Mouse (Mus musculus): ENCODE measurements around the gene Smoc2. TPM values are rescaled to one million over a fixed set of nuclear protein-coding genes. Genes with fewer than 3 reads are reported as not detected.

The Smoc2 gene
- polyA plus RNA-seq, 1 experiment from 2014 or later = 40.0 TPM

GRCm38 (mm10) chr17:14250401-14250800, 28.9 kb upstream of the Smoc2 start:
- no peak overlapping the region for H3K4me2 ChIP-seq (ENCODE audit: low read depth, low read length)
- H3K27ac ChIP-seq (ENCODE audit: low read depth) = no peak overlapping the region
- 72% methylated on average over 8 of the region's 8 CpGs for WGBS (ENCODE audit: insufficient replicate concordance)

GRCm38 (mm10) chr17:14252456-14252855, 26.9 kb upstream of the Smoc2 start:
- TF ChIP-seq CTCF (IDR thresholded peaks at IDR 0.05; ENCODE audit: low read depth) = no peak
- no peak for TF ChIP-seq EP300 (IDR thresholded peaks at IDR 0.05; ENCODE audit: low read depth)

More at GRCm38 (mm10) chr17:14250401-14250800, 28.9 kb upstream of the Smoc2 start:
- Histone ChIP-seq H3K9me3 (ENCODE audit: low read length) (no peaks in the 10 kb centered on the region), H3K4me1 (ENCODE audit: insufficient read depth) (no peaks in the 10 kb centered on the region), H3K4me3 (ENCODE audit: low read depth, low read length) (no peak overlapping the region), H3K27me3 (ENCODE audit: insufficient read depth, low read length) (no peaks in the 10 kb centered on the region), H3K36me3 (replicated peaks; ENCODE audit: insufficient read depth, low read length) (no peaks in the 10 kb centered on the region), H3K9ac (replicated peaks) (no peak overlapping the region)
- DNase-seq (no peak), ATAC-seq (no peak)
- no peak for TF ChIP-seq EP300 (IDR thresholded peaks at IDR 0.05; ENCODE audit: low read depth)
- TF ChIP-seq CTCF (IDR thresholded peaks at IDR 0.05; ENCODE audit: low read depth) = no peak

GRCm38 (mm10) chr17:14254616-14255015, 24.7 kb upstream of the Smoc2 start:
- DNase-seq = no peak
- H3K4me1 ChIP-seq (ENCODE audit: insufficient read depth) = no peaks in the 10 kb centered on the region
- H3K4me3 ChIP-seq (ENCODE audit: low read depth, low read length) = no peak overlapping the region
- no peak overlapping the region for H3K4me2 ChIP-seq (ENCODE audit: low read depth, low read length)
- WGBS (ENCODE audit: insufficient replicate concordance) = 67% methylated on average over 5 of the region's 5 CpGs
- no peaks in the 10 kb centered on the region for H3K27me3 ChIP-seq (ENCODE audit: insufficient read depth, low read length)
- no peak for ATAC-seq
- H3K9ac ChIP-seq (replicated peaks) = no peak overlapping the region
- H3K27ac ChIP-seq (ENCODE audit: low read depth) = no peak overlapping the region
- no peak for TF ChIP-seq EP300 (IDR thresholded peaks at IDR 0.05; ENCODE audit: low read depth)
- no peak for TF ChIP-seq CTCF (IDR thresholded peaks at IDR 0.05; ENCODE audit: low read depth)
- H3K36me3 ChIP-seq (replicated peaks; ENCODE audit: insufficient read depth, low read length) = no peaks in the 10 kb centered on the region
- no peaks in the 10 kb centered on the region for H3K9me3 ChIP-seq (ENCODE audit: low read length)

More at GRCm38 (mm10) chr17:14252456-14252855, 26.9 kb upstream of the Smoc2 start:
- no peak overlapping the region for H3K27ac ChIP-seq (ENCODE audit: low read depth)
- no peak overlapping the region for H3K9ac ChIP-seq (replicated peaks)
- no peak overlapping the region for H3K4me2 ChIP-seq (ENCODE audit: low read depth, low read length)
- no peak for DNase-seq
- no peaks in the 10 kb centered on the region for H3K27me3 ChIP-seq (ENCODE audit: insufficient read depth, low read length)
- no peak for ATAC-seq
- no peaks in the 10 kb centered on the region for H3K4me1 ChIP-seq (ENCODE audit: insufficient read depth)
- H3K36me3 ChIP-seq (replicated peaks; ENCODE audit: insufficient read depth, low read length) = no peaks in the 10 kb centered on the region
- WGBS (ENCODE audit: insufficient replicate concordance) = 48% methylated on average over 7 of the region's 7 CpGs
- no peaks in the 10 kb centered on the region for H3K9me3 ChIP-seq (ENCODE audit: low read length)
- H3K4me3 ChIP-seq (ENCODE audit: low read depth, low read length) = no peak overlapping the region

GRCm38 (mm10) chr17:14257799-14258520, 21.3 kb upstream of the Smoc2 start:
- Histone ChIP-seq H3K4me2 (ENCODE audit: low read depth, low read length) (no peak overlapping the region), H3K9ac (replicated peaks) (no peak overlapping the region), H3K9me3 (ENCODE audit: low read length) (no peaks in the 10 kb centered on the region), H3K27ac (ENCODE audit: low read depth) (no peak overlapping the region), H3K4me3 (ENCODE audit: low read depth, low read length) (no peak overlapping the region), H3K27me3 (ENCODE audit: insufficient read depth, low read length) (no peaks in the 10 kb centered on the region), H3K4me1 (ENCODE audit: insufficient read depth) (no peaks in the 10 kb centered on the region), H3K36me3 (replicated peaks; ENCODE audit: insufficient read depth, low read length) (no peaks in the 10 kb centered on the region)
- no peak for TF ChIP-seq CTCF (IDR thresholded peaks at IDR 0.05; ENCODE audit: low read depth)
- TF ChIP-seq EP300 (IDR thresholded peaks at IDR 0.05; ENCODE audit: low read depth) = no peak
- DNase-seq (no peak), ATAC-seq (peak; percentile 69)
- 57% methylated on average over 7 of the region's 7 CpGs for WGBS (ENCODE audit: insufficient replicate concordance)

- H3K4me3 ChIP-seq (ENCODE audit: low read depth, low read length) = no peak overlapping the region
- DNase-seq = no peak
- no peak for ATAC-seq
- H3K4me1 ChIP-seq (ENCODE audit: insufficient read depth) = no peaks in the 10 kb centered on the region; the same call in 1 of the 2 replicates
- H3K27me3 ChIP-seq (ENCODE audit: insufficient read depth, low read length) = no peaks in the 10 kb centered on the region
- no peak overlapping the region for H3K9ac ChIP-seq (replicated peaks)
- no peaks in the 10 kb centered on the region for H3K36me3 ChIP-seq (replicated peaks; ENCODE audit: insufficient read depth, low read length)
- H3K9me3 ChIP-seq (ENCODE audit: low read length) = no peaks in the 10 kb centered on the region
- H3K4me2 ChIP-seq (ENCODE audit: low read depth, low read length) = no peak overlapping the region
- 53% methylated on average over 6 of the region's 6 CpGs for WGBS (ENCODE audit: insufficient replicate concordance)
- H3K27ac ChIP-seq (ENCODE audit: low read depth) = no peak overlapping the region
- TF ChIP-seq CTCF (IDR thresholded peaks at IDR 0.05; ENCODE audit: low read depth) (no peak), EP300 (IDR thresholded peaks at IDR 0.05; ENCODE audit: low read depth) (no peak)
Observed at GRCm38 (mm10) chr17:14258906-14259305, 20.4 kb upstream of the Smoc2 start.

- no peaks in the 10 kb centered on the region; the same call in 1 of the 2 replicates for H3K4me1 ChIP-seq (ENCODE audit: insufficient read depth)
- H3K27ac ChIP-seq (ENCODE audit: low read depth) = no peak overlapping the region
- no peak for TF ChIP-seq CTCF (IDR thresholded peaks at IDR 0.05; ENCODE audit: low read depth)
- TF ChIP-seq EP300 (IDR thresholded peaks at IDR 0.05; ENCODE audit: low read depth) = no peak
- ATAC-seq (no peak), DNase-seq (no peak)
- whole genome bisulfite sequencing (ENCODE audit: insufficient replicate concordance) = 74% methylated on average over 3 of the region's 3 CpGs
- H3K9me3 ChIP-seq (ENCODE audit: low read length) = no peaks in the 10 kb centered on the region
- H3K4me2 ChIP-seq (ENCODE audit: low read depth, low read length) = no peak overlapping the region
- H3K9ac ChIP-seq (replicated peaks) = no peak overlapping the region
- no peaks in the 10 kb centered on the region for H3K27me3 ChIP-seq (ENCODE audit: insufficient read depth, low read length)
- H3K4me3 ChIP-seq (ENCODE audit: low read depth, low read length) = no peak overlapping the region
- H3K36me3 ChIP-seq (replicated peaks; ENCODE audit: insufficient read depth, low read length) = no peaks in the 10 kb centered on the region
Observed at GRCm38 (mm10) chr17:14260966-14261365, 18.3 kb upstream of the Smoc2 start.
